Mouse (Mus musculus) embryo, embryonic 10 days (tissue): ENCODE data around the gene Ldhb.
"Not testable (repeated sequence)": the region's sequence is repeated elsewhere in the genome, so short reads cannot be mapped to it uniquely, and the experiment has no call there.

ENCODE experiments used
- DNase-seq: peaks from one replicate; pipeline ENCODE4 v3.0.0-alpha.2; 2015; ENCODE audit warnings: low spot score

Ldhb gene

GRCm38 (mm10) chr6:142512902-142513301 is 5.1 kb upstream of the Ldhb start:
- DNase-seq = no peak

DNA sequence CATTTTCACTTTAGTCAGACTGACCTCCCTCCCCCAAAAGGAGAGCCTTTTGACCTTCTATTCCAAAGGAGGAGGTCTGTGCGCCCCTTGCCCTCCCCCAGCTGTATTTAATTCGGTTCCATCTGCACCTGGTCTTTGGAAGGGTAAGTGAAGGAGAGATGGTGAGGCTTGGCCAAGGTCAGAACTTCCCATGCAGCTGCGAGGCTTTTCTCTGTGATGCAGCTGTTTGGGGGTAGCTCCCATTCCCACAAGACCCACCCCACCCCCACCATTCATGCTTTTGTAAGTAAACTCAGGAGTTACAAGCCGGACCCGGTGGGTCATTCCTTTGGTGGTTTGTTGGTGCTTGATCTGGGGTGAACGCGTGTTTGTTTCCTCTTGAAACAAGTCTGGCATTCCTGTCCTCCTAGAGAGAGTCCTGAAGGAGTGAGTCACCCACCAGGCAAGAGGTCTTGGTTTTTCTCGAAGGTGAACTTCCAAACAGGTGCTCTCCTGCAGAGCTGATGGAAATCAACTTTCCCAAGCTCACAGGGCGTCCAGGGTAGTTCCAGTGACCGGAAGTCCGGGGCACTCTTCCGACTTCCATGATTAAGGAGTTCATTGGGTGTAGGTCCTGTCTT is 3.9 kb upstream of the Ldhb start:
- peak; percentile 21 for DNase-seq

GRCm38 (mm10) chr6:142508663-142509062 is 906 bp upstream of the Ldhb start:
- DNase-seq = no peak

- DNase-seq = peak; percentile 38
These were observed 548 bp downstream of the Ldhb start for GRCm38 (mm10) chr6:142507033-142507784.

- no peak for DNase-seq
These were observed 1.3 kb downstream of the Ldhb start for GRCm38 (mm10) chr6:142506338-142507032.

DNA sequence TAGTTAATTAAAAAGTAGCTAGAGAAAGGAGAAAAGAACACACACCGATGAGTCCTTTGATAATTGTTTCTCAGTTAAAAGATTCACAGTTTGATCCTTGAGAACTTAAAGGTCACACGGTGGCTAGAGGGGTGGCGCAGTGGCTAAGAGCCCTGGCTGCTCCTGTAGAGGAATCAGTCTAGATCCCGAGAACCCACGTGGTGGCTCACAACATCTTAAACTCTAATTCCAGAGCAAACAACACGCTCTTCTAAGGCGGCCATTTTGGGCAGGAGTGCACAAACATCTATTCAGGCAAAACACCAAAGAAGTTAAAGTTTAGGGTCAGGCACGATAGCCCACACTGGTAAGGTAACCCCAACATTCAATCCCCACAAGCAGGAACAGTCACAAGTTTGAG is 4.2 kb downstream of the Ldhb start:
- DNase-seq = no peak

DNA sequence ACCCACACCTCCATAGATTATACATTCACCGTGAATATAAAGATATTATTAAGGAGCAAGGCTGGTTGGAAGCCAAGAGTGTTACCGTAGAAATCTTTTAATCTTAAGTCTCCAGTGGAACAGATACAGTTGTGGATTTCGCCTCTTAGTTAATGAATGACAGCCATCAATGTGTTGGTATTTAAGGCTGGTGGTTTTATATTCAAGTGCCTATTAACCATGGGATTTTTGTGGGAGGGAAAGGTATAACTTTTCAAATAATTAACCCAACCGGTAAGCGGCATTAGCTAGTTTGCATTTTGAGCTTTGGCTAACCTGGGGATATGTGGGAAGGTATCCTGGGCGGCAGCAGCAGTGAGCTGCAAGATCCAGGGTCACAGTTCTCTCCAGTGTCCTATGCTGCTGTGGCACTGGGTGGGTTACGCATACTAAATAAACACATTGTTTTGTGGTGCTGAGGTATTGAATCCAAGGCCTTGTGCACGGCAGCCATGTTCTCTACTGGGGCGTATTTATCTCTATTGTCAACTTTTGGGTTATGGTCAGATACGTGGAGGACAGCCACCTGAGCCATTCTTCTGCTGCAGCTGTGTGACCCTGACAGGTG is 5.1 kb downstream of the Ldhb start:
- DNase-seq = no peak

GRCm38 (mm10) chr6:142490114-142490513 is 17.6 kb downstream of the Ldhb start:
- not testable (repeated sequence) for DNase-seq

DNA sequence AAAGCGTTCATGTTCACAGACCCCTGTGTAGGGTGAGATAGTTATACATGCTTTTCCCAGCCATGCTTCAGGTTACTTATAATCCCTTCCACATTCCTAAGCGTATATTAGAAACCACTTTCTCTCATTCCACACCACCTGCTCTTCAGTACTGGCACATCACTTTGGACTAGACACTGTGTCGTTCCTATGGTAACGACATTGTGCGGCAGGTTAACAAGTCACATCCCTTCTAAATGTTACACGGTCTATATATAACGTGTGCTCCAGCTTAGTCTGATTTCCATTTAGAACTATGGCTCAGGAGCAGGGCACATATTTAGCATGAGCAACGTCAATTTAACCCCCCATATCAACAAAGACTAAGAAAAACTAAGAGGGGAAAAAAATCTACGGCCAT is 20.1 kb downstream of the Ldhb start:
- no peak for DNase-seq

GRCm38 (mm10) chr6:142485478-142486123 is 22.2 kb downstream of the Ldhb start:
- no peak for DNase-seq

DNA sequence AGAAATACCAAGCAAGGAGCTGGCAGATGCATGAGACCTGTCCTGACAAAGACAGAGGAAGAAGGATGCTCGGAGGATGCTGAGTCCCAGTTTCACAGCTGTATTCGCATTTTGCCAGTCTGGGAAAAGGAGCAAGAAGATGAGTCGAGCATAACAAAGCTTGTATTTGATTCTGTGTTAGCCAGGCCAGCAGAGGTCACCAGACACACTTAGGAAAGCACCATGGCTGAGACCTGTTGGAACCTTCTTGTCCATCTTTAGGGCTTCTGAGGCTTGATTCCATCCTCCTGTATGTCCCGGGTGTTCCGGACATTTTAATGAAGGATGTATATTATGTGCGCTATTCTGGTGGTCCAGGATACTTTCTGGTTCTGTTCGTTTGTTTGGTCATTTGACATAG is 30.5 kb downstream of the Ldhb start:
- peak; percentile 30 for DNase-seq

- no peak for DNase-seq
These were observed 35.0 kb downstream of the Ldhb start, which contains the start of gene Gys2 for GRCm38 (mm10) chr6:142472801-142473203. Gene Gys2, minus strand, starts transcription at chr6:142473109.

- no peak for DNase-seq
These were observed 36.6 kb downstream of the Ldhb start for GRCm38 (mm10) chr6:142471141-142471540.

DNA sequence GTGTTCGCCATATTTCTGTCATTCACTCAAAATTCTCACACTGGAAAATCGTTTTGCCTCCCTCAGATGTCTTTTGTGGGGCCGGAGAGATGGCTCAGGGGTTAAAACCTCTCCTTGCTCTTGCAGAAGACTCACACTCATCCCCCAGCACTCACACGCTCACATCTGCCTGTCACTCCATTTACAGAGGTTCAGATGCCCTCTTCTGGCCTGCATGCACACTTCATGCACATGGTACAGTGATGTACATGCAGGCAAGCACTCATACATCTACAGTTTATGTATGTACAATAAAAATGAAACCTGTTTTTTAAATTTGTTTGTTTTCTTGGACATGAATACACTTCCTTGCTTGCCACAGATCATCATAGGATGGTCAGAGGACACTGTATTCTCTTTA is 38.2 kb downstream of the Ldhb start:
- peak; percentile 43 for DNase-seq

DNA sequence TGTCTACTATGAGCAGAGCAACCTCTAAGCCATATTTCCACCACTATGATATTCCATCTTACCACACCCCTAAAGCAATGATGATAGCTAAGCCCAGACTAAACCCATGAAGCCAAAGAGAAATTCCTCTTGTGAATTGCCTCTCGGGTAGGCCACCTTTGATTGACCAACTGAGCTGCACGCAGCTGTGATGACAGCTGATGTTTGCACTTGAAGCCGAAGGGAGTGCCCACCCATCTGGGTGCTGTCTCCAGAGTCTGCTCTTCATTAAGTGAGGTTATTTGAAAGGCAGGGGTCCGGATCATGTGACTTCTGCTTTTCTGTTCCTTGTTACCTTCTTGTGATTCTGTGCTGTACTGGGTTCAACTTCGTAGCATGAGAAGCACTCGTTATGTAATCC is 45.6 kb downstream of the Ldhb start:
- no peak for DNase-seq

- no peak for DNase-seq
These were observed 48.6 kb downstream of the Ldhb start for GRCm38 (mm10) chr6:142459017-142459678.

- peak; percentile 18 for DNase-seq
These were observed 49.7 kb downstream of the Ldhb start for GRCm38 (mm10) chr6:142458010-142458409.

DNA sequence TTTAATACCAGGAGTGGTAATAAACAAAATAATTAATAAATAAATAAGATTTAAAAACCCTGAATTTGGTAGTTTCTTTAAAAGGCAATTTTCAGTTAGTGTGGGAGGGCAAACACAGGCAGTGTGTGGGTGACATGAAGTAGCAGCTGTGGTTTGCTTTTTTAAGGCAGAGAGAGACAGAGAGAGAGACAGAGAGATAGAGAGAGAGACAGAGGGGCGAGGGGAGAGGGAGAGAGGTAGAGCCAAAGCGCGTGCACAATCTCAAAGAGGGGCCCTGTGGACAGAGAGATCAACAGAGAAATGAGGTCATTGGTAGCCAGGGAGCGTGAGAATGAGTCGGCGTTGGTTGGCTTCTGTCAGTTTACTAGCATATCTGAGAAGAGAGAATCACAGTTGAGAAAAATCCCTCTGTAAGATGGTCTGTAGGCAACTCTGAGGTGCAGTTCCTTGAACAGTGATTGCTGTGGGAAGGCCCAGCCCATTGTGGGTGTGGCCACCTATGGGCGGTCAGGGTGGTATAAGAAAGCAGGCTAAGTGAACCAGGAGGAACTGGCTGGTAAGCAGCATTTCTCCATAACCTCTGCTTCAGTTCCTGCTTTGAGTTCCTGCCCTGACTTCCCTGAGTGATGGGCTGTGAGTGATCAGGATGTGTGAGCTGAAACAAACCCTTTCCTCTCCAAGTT is 52.3 kb downstream of the Ldhb start:
- DNase-seq = no peak

DNA sequence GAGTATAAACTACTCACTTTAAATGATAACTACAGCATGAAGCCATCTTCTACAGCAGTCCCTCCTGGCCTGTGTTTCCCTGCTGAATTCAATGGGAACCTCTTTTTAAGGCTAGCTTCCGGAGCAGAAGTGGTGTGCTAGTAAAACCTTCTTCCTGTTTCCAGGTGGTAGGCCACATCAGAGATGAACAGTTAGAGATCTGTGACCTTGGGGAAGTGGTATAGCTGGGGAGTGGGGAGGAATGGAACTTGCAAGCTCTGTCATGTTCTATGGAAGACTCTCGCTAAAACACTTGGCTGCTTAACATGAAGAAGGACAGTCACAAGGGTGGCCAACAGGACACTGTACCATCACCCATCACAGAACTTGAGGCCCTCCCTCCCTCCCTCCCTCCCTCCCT is 54.4 kb downstream of the Ldhb start:
- no peak for DNase-seq

DNA sequence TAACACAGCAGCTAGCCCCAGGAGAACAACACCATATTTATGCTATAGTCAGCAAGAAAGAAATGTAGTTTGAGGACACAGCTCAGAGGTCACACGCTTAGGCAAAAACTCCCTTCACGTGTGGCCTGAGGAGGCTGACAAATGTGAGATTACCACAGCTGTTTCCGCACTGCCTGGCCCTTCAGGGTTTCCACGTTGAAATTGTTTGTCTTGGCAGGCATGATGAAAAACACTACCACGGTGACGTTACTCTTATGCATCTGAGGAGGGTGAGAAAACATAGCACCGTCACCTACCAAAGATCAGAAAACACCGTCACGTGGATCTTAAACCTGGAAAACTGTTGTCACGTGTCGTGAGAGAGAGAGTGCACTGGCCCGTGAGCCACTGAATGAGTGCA is 56.4 kb downstream of the Ldhb start:
- DNase-seq = no peak
